Mouse (Mus musculus): ENCODE data around the gene Dcpp2. TPM values are rescaled to one million over a fixed set of nuclear protein-coding genes. Genes with fewer than 3 reads are reported as not detected.
"Not testable (repeated sequence)": the region's sequence is repeated elsewhere in the genome, so short reads cannot be mapped to it uniquely, and the experiment has no call there.

The Dcpp2 gene
- not detected in 2 replicates for polyA plus RNA-seq (2014; fragmentation: Nextera tagmentation; extraction: Ambion mirVana)

DNA sequence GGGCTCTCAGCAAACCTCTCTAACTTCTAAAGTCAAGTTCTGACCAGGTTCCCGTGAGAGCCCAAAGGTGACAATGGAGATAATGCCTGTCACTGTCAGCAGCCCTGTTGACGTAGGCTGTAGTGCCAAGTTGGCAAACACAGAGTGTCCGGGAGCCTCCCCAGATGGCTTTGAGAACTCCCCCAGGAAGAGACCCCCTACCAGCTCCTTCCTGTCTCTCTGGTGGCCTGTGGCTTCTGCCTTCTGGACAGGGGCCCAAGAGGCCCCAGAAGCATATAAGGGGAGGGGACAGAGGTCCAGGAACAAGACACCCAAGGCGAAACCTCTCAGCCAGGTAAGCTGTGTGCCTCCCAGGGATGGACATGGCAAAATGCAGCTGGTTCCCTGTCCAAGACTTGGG, at the start of gene Dcpp2, which contains the start of gene Dcpp1:
Gene Dcpp2, plus strand, starts transcription at position 305 of the 400 bp plus-strand sequence.
Gene Dcpp1, plus strand, starts transcription at position 301 of the 400 bp plus-strand sequence.
- H3K27ac ChIP-seq (ENCODE audit: low read depth, low read length); H3K4me3 ChIP-seq (ENCODE audit: low read depth, low read length); H3K9ac ChIP-seq (ENCODE audit: low read length); ATAC-seq (ENCODE audit: low FRiP score); H3K4me2 ChIP-seq; H3K4me1 ChIP-seq (ENCODE audit: control insufficient read depth, insufficient read depth, low read length); H3K9me3 ChIP-seq (ENCODE audit: control insufficient read depth, low read length); H3K36me3 ChIP-seq (ENCODE audit: control insufficient read depth, insufficient read depth, low read length); DNase-seq (ENCODE audit: low spot score, missing footprints); H3K27me3 ChIP-seq (ENCODE audit: control insufficient read depth, insufficient read depth, low read length): not testable (repeated sequence)
- 75% methylated on average over 4 of the region's 4 CpGs for WGBS

DNA sequence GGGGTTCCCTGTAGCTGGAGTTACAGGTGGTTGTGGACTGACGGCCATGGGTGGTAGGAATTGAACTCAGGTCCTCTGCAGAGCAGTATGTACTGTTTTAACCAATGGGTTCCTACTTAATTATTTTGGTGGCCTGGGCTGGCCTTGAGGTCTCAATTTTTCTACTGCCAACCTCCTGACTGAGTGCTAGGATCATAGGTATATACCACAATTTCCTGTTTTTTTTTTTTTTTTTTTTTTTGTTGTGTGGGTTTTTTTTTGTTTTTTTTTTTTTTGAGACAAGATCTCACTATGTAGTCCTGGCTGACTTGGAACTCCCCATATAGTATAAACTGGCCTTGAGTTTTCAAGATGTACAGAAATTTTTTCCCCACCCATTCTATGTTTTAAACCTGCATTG, 49.5 kb upstream of the Dcpp2 start:
- H3K9me3 ChIP-seq (ENCODE audit: control insufficient read depth, low read length), result no peaks in the 10 kb centered on the region
- ATAC-seq (ENCODE audit: low FRiP score) (no peak), DNase-seq (ENCODE audit: low spot score, missing footprints) (no peak)
- 97% methylated on average over 1 of the region's 1 CpGs for WGBS
- no peak overlapping the region for H3K27ac ChIP-seq (ENCODE audit: low read depth, low read length)
- H3K27me3 ChIP-seq (ENCODE audit: control insufficient read depth, insufficient read depth, low read length), result no peaks in the 10 kb centered on the region; the same call in 1 of the 2 replicates
- H3K4me3 ChIP-seq (ENCODE audit: low read depth, low read length), result no peak overlapping the region
- no peaks in the 10 kb centered on the region; the same call in 1 of the 2 replicates for H3K36me3 ChIP-seq (ENCODE audit: control insufficient read depth, insufficient read depth, low read length)
- H3K4me2 ChIP-seq, result no peak overlapping the region
- peaks cover 12% of the 10 kb centered on the region for H3K4me1 ChIP-seq (ENCODE audit: control insufficient read depth, insufficient read depth, low read length)
- no peak overlapping the region for H3K9ac ChIP-seq (ENCODE audit: low read length)

DNA sequence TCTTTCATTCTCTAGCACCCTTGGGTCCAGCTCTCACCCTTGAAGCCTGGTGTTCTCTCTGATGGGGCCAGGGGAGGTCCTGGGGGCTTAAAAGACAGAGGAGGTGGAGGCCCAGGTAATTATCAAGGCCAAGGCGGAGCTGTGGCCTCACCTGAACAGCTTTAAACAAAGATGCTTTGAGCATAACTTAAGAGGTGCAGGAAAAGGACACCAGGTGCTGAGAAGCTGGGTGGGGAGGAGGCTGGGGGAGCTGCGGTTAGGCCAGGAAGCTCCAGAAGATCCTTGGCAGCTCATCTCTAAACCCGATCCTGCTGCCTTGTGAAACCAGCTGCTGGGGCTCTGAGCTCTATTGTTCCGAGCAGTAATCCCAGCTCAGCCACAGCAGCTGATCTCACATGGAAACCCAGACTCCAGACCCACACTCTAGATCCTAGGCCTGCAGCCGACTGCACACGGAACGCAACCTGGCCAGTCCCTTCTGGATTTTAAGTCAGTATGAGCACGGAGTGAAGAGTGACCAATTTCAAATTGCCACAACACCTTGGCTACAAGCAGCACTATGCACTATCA, 44.6 kb upstream of the Dcpp2 start, which contains the start of gene Prss33:
Gene Prss33, minus strand, starts transcription at position 51 of the 570 bp plus-strand sequence.
- Histone ChIP-seq H3K4me3 (ENCODE audit: low read depth, low read length) (no peak within 1 kb of the TSS), H3K27me3 (ENCODE audit: control insufficient read depth, insufficient read depth, low read length) (no peaks in the 10 kb centered on the region; the same call in 1 of the 2 replicates), H3K9ac (ENCODE audit: low read length) (peak within 1 kb of the TSS; percentile 25; the same call in 1 of the 2 replicates), H3K36me3 (ENCODE audit: control insufficient read depth, insufficient read depth, low read length) (no peaks in the 10 kb centered on the region), H3K9me3 (ENCODE audit: control insufficient read depth, low read length) (no peaks in the 10 kb centered on the region), H3K4me1 (ENCODE audit: control insufficient read depth, insufficient read depth, low read length) (peaks cover 4% of the 10 kb centered on the region; the same call in 1 of the 2 replicates), H3K27ac (ENCODE audit: low read depth, low read length) (no peak within 1 kb of the TSS), H3K4me2 (no peak within 1 kb of the TSS)
- 45% methylated on average over 8 of the region's 8 CpGs for WGBS
- ATAC-seq (ENCODE audit: low FRiP score) (peak; percentile 60; the same call in 1 of the 2 replicates), DNase-seq (ENCODE audit: low spot score, missing footprints) (no peak)

GRCm38 (mm10) chr17:23841145-23841544, 39.5 kb upstream of the Dcpp2 start:
- ATAC-seq (ENCODE audit: low FRiP score) (peak; percentile 22; the same call in 1 of the 2 replicates), DNase-seq (ENCODE audit: low spot score, missing footprints) (peak; percentile 96)
- H3K4me2 ChIP-seq, result no peak overlapping the region
- no peak overlapping the region for H3K4me3 ChIP-seq (ENCODE audit: low read depth, low read length)
- H3K27ac ChIP-seq (ENCODE audit: low read depth, low read length), result no peak overlapping the region
- no peaks in the 10 kb centered on the region for H3K36me3 ChIP-seq (ENCODE audit: control insufficient read depth, insufficient read depth, low read length)
- H3K27me3 ChIP-seq (ENCODE audit: control insufficient read depth, insufficient read depth, low read length), result no peaks in the 10 kb centered on the region
- 27% methylated on average over 4 of the region's 4 CpGs for WGBS
- H3K4me1 ChIP-seq (ENCODE audit: control insufficient read depth, insufficient read depth, low read length), result peaks cover 1% of the 10 kb centered on the region; the same call in 1 of the 2 replicates
- no peaks in the 10 kb centered on the region for H3K9me3 ChIP-seq (ENCODE audit: control insufficient read depth, low read length)
- H3K9ac ChIP-seq (ENCODE audit: low read length), result no peak overlapping the region

- 34% methylated on average over 23 of the region's 23 CpGs for WGBS
- no peaks in the 10 kb centered on the region for H3K27me3 ChIP-seq (ENCODE audit: control insufficient read depth, insufficient read depth, low read length)
- ATAC-seq (ENCODE audit: low FRiP score) (peak; percentile 40), DNase-seq (ENCODE audit: low spot score, missing footprints) (no peak)
- H3K27ac ChIP-seq (ENCODE audit: low read depth, low read length), result no peak overlapping the region
- H3K36me3 ChIP-seq (ENCODE audit: control insufficient read depth, insufficient read depth, low read length), result no peaks in the 10 kb centered on the region
- H3K4me3 ChIP-seq (ENCODE audit: low read depth, low read length), result no peak overlapping the region
- H3K9ac ChIP-seq (ENCODE audit: low read length), result no peak overlapping the region
- H3K4me2 ChIP-seq, result peak overlapping the region; percentile 20; the same call in 1 of the 2 replicates
- no peaks in the 10 kb centered on the region for H3K4me1 ChIP-seq (ENCODE audit: control insufficient read depth, insufficient read depth, low read length)
- no peaks in the 10 kb centered on the region for H3K9me3 ChIP-seq (ENCODE audit: control insufficient read depth, low read length)
These were observed 37.4 kb upstream of the Dcpp2 start for GRCm38 (mm10) chr17:23843141-23843811.

- 0 out of 2 replicates have a peak within 1 kb of the TSS, but pooled peaks have one; percentile 1 for H3K4me3 ChIP-seq (ENCODE audit: low read depth, low read length)
- peak; percentile 89 for DNase-seq (ENCODE audit: low spot score, missing footprints)
- H3K9me3 ChIP-seq (ENCODE audit: control insufficient read depth, low read length), result no peaks in the 10 kb centered on the region
- no peaks in the 10 kb centered on the region for H3K27me3 ChIP-seq (ENCODE audit: control insufficient read depth, insufficient read depth, low read length)
- no peak within 1 kb of the TSS for H3K9ac ChIP-seq (ENCODE audit: low read length)
- H3K4me1 ChIP-seq (ENCODE audit: control insufficient read depth, insufficient read depth, low read length), result no peaks in the 10 kb centered on the region
- 13% methylated on average over 19 of the region's 19 CpGs for WGBS
- no peak within 1 kb of the TSS for H3K27ac ChIP-seq (ENCODE audit: low read depth, low read length)
- H3K36me3 ChIP-seq (ENCODE audit: control insufficient read depth, insufficient read depth, low read length), result no peaks in the 10 kb centered on the region
- ATAC-seq (ENCODE audit: low FRiP score), result peak; percentile 50; the same call in 1 of the 2 replicates
- H3K4me2 ChIP-seq, result peak within 1 kb of the TSS; percentile 20; the same call in 1 of the 2 replicates
These were observed 36.8 kb upstream of the Dcpp2 start, which contains the start of the genes Prss32 and Prss41 for GRCm38 (mm10) chr17:23843812-23844273. Gene Prss32, plus strand, starts transcription at chr17:23843855. Gene Prss41, minus strand, starts transcription at chr17:23844172.

DNA sequence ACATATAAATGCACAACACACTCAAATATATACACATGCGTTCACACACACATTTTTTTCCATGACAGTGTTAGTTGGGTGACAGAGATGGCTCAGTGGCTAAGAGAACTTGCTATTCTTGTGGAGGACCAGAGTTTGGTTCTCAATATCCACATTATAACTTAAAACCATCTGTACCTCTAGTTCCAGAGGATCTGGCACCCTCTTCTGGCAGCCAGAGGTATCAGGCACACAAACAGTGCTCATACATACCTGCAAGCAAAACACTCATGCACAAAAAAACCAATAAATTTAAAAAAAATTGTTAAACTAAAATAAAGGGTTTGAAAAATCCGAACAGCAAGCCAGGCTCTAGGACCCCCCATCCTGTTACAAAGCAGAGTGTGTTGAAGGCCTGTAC, 30.7 kb upstream of the Dcpp2 start:
- H3K4me2 ChIP-seq, result no peak overlapping the region
- H3K9me3 ChIP-seq (ENCODE audit: control insufficient read depth, low read length), result no peaks in the 10 kb centered on the region
- H3K27me3 ChIP-seq (ENCODE audit: control insufficient read depth, insufficient read depth, low read length), result no peaks in the 10 kb centered on the region
- no peaks in the 10 kb centered on the region for H3K36me3 ChIP-seq (ENCODE audit: control insufficient read depth, insufficient read depth, low read length)
- H3K9ac ChIP-seq (ENCODE audit: low read length), result no peak overlapping the region
- ATAC-seq (ENCODE audit: low FRiP score) (no peak), DNase-seq (ENCODE audit: low spot score, missing footprints) (no peak)
- H3K27ac ChIP-seq (ENCODE audit: low read depth, low read length), result no peak overlapping the region
- WGBS, result 64% methylated on average over 2 of the region's 2 CpGs
- no peak overlapping the region for H3K4me3 ChIP-seq (ENCODE audit: low read depth, low read length)
- no peaks in the 10 kb centered on the region for H3K4me1 ChIP-seq (ENCODE audit: control insufficient read depth, insufficient read depth, low read length)

- ATAC-seq (ENCODE audit: low FRiP score) (peak; percentile 62; the same call in 1 of the 2 replicates), DNase-seq (ENCODE audit: low spot score, missing footprints) (peak; percentile 96)
- 62% methylated on average over 18 of the region's 19 CpGs for WGBS
- no peaks in the 10 kb centered on the region for H3K4me1 ChIP-seq (ENCODE audit: control insufficient read depth, insufficient read depth, low read length)
- no peak overlapping the region for H3K4me3 ChIP-seq (ENCODE audit: low read depth, low read length)
- no peaks in the 10 kb centered on the region for H3K9me3 ChIP-seq (ENCODE audit: control insufficient read depth, low read length)
- no peak overlapping the region for H3K9ac ChIP-seq (ENCODE audit: low read length)
- H3K27me3 ChIP-seq (ENCODE audit: control insufficient read depth, insufficient read depth, low read length), result no peaks in the 10 kb centered on the region
- no peaks in the 10 kb centered on the region for H3K36me3 ChIP-seq (ENCODE audit: control insufficient read depth, insufficient read depth, low read length)
- no peak overlapping the region for H3K4me2 ChIP-seq
- no peak overlapping the region for H3K27ac ChIP-seq (ENCODE audit: low read depth, low read length)
These were observed 29.6 kb upstream of the Dcpp2 start for GRCm38 (mm10) chr17:23850853-23851749.
